Mouse (Mus musculus) Patski (cell line): Measurements from ENCODE around the gene Gdf9. TPM values are rescaled to one million over a fixed set of nuclear protein-coding genes. Genes with fewer than 3 reads are reported as not detected.

Experiments
- ATAC-seq: fragments of 100-300 bp; one replicate; pipeline ENCODE4 v1.8.0; 2021
- CTCF ChIA-PET: fragments of 350-600 bp; sonication (Branson Sonifier 250); formaldehyde crosslinking; loops from one replicate; lab custom pipeline; 2022; ENCODE audit warnings: inconsistent platforms; lab: Charles Lee
- POLR2A ChIA-PET: fragments of 350-600 bp; sonication (Branson Sonifier 250); formaldehyde crosslinking; loops from one replicate; lab custom pipeline; 2022; ENCODE audit warnings: antibody characterized with exemption, inconsistent platforms; lab: Charles Lee
- DNase-seq: peaks from one replicate; pipeline ENCODE4 v3.0.0-alpha.2; 2011; ENCODE audit warnings: low read depth, low spot score
- H3K27me3 ChIP-seq: fragments of 371-371 bp; one replicate; pipeline ENCODE4 v1.5.1; 2021
- CTCF ChIP-seq: fragments of 100-300 bp; IDR thresholded peaks from one replicate; pipeline ENCODE4 v1.5.1; 2021
- in situ Hi-C: fragments of 300-500 bp; cut with MboI; formaldehyde crosslinking; loops from 3 replicates; pipeline ENCODE4 v1.11.1; 2018; ENCODE audit warnings: low pct_unique_long_range_greater_than_20kb, mixed read lengths
- polyA plus RNA-seq: library from polyadenylated mRNA; unstranded; gene quantifications from one replicate; pipeline ENCODE4 v1.2.3, GENCODE M21; 2021

The Gdf9 gene
- polyA plus RNA-seq, 1 experiment from 2014 or later, result 0.08 TPM

DNA sequence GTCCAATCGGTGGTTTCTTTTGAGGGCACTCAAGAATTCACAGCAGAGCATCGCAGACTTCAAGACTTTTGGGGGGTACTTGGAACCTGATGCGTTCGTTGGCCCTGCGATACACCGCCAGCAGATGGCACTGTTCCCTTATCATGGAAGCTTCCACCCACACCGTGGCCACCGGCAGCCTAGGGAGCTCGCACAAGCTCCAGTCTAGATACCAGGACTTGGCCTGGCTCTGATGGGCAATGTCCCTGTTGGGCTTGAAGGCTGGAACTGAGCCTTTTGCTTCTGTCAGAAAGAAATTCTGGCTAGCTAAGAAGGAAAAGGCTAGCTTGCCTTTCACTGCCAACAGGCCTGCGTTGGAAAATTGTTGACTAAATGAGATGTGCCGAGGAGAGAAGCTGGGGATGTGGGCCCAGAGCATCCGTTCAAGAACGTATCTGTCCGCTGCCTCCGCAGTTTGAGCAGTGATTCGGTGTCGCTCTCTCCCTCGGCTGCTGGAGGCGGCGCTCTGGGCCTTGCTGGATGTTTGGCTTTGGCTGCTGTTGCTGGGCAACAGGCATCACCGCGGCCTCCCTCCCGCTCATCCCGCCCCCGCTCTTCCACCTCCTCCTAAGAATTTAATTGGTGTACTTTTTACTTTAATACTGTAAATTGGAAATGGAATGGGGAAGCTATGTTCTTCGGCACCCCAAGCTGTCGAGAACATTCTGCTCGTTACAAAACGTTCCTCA is 39.3 kb downstream of the Gdf9 start, which contains the start of gene Gm9837:
TSS of gene Gm9837 (minus strand) at position 512 of the 728 bp plus-strand sequence.
- in situ Hi-C loops, result loop anchor here (5.0 to 25.0 kb wide), 3 partner anchors 117 to 417 kb away; partner anchors contain the start of gene Slc22a5
- H3K27me3 ChIP-seq, result peaks cover 17% of the 10 kb centered on the region
- DNase-seq (no peak), ATAC-seq (peak; percentile 69)
- peak; percentile 96 for TF ChIP-seq CTCF
- POLR2A ChIA-PET, result interaction anchor here (0.5 to 0.6 kb wide), 2 partner anchors 99 to 1420 kb away, joined by 3 to 4 read pairs; no protein-coding TSS in a partner anchor
- CTCF ChIA-PET, result interaction anchor here (0.7 to 1.3 kb wide), 10 partner anchors 9 to 267 kb away, joined by 3 to 5 read pairs (median 4); no protein-coding TSS in a partner anchor

DNA sequence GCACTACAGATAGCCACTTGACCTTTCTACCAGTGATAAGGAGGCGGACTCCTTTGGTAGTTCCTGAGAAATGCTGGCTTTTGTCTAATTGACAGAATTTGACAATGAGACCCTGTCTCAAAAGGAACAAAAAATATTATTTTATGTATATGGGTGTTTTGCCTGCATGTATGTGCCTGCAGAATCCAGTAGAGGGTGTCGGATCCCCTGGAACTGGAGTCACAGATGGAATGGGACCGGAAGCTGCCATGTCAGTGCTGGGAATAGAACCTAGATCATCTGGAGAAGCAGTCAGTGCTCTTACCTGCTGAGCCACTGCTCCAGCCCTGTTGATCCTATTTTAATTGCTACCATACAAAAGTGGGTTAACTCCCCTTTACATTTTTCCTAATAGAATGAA is 41.9 kb downstream of the Gdf9 start:
- ChIA-PET CTCF (interaction anchor here (2.1 kb wide), 1 partner anchor 155 kb away, joined by 6 read pairs; no protein-coding TSS in a partner anchor), POLR2A (no interaction called here)
- no peak for ATAC-seq
- no peak for DNase-seq
- in situ Hi-C loops, result loop anchor here (5.0 to 25.0 kb wide), 2 partner anchors 115 to 415 kb away; partner anchors contain the start of gene Slc22a5
- TF ChIP-seq CTCF, result no peak
- peaks cover 35% of the 10 kb centered on the region for H3K27me3 ChIP-seq

DNA sequence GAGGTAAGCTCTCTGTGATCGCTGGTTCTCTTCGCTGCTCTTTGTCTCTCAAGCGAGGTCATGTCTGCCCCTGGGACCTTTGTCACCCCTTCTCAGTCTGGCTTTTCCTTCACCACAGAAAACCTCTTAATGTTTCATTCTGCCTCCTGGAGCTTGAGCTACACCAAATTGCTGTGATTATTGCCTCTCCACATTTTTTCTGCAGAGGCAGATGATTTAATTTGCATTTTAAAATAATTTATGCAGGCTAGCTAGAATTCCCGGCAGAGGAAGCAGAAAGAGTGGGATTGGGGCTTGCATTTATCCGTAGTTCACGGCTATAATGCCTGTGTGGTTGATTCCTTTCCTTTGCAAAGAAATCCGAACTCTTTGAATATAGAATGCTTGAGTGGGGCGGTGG is 44.8 kb downstream of the Gdf9 start:
- ATAC-seq (no peak), DNase-seq (no peak)
- in situ Hi-C loops, result no loop called here
- POLR2A ChIA-PET, result no interaction called here
- CTCF ChIA-PET, result no interaction called here
- no peak for TF ChIP-seq CTCF
- peaks cover 61% of the 10 kb centered on the region for H3K27me3 ChIP-seq

DNA sequence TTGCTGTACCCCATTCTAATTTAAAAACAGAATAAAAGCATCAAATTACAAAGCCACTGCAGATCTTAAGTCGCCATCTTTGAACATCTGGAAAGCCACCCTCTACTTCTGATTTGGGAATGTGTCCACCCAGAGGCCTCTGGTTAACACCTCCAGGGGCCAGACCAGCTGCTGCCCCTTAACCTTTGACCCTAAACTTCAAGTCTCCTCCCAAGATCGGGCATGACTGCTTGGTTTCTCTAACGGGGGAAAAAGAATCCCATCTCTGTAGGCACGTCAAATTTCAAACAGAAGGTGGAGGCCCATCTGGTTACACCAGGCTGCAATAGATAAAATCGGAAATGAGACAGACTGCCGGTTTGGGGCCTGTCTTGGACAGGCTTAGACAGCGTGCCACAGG is 47.0 kb downstream of the Gdf9 start:
- in situ Hi-C loops, result no loop called here
- ATAC-seq, result no peak
- H3K27me3 ChIP-seq, result peaks cover 57% of the 10 kb centered on the region
- no peak for DNase-seq
- POLR2A ChIA-PET, result no interaction called here
- CTCF ChIA-PET, result interaction anchor here (0.6 kb wide), 1 partner anchor 15 kb away, joined by 3 read pairs; no protein-coding TSS in a partner anchor
- TF ChIP-seq CTCF, result no peak

DNA sequence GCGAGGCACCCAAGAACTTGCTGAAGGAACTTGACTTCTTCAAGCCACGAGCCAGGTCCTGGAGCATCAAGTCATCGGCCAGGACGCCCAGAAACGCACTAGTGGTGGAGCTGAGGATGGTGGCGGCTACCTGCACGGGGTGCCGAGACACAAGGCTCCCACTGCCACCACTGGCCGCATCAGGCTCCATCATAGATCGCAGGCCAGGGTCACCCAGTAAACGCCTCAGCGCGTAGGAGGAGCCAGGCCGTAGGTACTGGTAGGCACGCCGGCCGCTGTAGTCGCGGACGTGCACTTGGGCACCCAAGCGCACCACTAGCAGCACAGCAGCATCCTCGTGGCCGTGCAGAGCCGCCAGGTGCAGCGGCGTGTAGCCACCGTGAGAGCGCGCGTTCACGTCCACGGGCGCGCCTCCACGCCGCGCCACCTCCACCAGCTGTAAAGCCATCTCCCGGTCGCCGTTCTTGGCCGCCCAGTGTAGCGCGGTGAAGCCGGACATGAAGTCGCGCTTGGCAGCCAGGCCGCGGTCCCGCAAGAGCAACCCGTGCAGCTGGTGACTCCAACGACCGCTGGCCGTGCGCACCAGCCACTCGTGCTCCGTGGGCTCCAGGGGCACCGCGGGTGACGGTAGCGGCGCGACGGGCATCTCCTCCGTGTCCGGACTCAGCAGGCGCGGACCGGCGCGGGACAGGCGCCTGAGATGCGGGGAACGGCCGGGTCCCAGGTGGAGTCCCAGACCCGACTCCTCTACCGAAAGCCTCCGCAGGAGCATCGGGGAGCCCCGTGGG is 47.8 kb downstream of the Gdf9 start:
- ChIA-PET CTCF (interaction anchor here (0.6 kb wide), 1 partner anchor 14 kb away, joined by 3 read pairs; no protein-coding TSS in a partner anchor), POLR2A (no interaction called here)
- no peak for TF ChIP-seq CTCF
- peaks cover 52% of the 10 kb centered on the region for H3K27me3 ChIP-seq
- DNase-seq (no peak), ATAC-seq (no peak)
- in situ Hi-C loops, result no loop called here

DNA sequence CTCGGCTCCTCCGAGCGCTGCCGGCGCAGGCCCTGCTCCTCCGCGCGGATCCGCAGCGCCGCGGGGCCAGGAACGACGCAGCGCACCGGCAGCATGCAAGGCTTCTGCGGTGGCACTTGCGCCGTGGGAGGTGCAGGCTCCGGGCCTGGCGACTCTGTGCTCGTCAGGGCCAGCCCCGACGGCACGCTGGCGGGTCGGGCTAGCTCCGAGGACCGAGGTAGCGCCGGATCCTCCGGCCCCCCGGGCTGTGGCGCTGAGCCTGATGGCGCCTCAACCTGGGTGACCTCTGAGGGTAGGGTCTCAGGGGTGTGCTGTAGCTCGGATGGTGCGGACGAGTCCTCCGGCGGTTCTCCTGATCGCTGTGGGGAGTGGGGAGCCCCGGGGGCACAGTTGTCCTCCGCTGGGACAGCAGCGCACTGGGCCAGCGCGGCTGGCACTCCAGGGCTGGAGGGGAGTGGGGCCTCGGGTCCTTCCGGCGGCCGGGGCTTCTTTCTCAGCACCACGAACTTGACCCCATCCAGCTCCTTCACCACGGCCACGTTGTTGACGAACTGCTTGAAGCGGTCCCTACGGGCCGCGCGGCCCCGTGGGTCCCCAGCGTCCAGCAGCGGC is 48.5 kb downstream of the Gdf9 start:
- TF ChIP-seq CTCF, result no peak
- POLR2A ChIA-PET, result no interaction called here
- DNase-seq (no peak), ATAC-seq (no peak)
- CTCF ChIA-PET, result no interaction called here
- in situ Hi-C loops, result no loop called here
- peaks cover 50% of the 10 kb centered on the region for H3K27me3 ChIP-seq

DNA sequence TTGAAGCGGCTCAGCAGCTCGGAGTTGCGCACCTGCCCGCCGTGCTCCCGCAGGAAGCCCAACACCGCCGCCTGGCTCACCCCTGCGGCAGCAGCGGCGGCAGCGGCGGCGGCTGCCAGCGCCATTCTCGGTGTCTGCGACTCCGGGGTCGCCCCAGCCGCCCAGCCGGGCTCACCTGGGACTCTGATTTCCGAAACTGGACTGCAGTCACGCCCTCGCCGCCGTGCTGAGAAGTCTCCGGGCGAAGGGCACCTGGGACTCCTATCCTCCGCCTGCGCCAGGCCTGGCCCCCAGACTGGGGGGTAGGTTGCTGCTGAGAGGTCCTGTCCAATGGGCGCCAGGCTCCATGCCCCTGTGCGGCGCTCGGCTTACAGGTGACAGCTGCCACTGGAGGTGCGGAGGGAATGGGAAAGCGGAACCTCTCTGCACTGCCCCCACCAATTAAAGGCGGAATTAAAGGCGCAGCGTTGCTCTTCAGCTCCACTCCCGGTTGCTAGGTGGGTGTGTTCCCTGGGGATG is 49.0 kb downstream of the Gdf9 start, which contains the start of the genes Gm9945 and Sowaha:
TSS of gene Gm9945 (plus strand) at position 384 of the 519 bp plus-strand sequence.
TSS of gene Sowaha (minus strand) at position 492 of the 519 bp plus-strand sequence.
- no peak for ATAC-seq
- ChIA-PET CTCF (no interaction called here), POLR2A (no interaction called here)
- no peak for DNase-seq
- in situ Hi-C loops, result no loop called here
- H3K27me3 ChIP-seq, result peaks cover 50% of the 10 kb centered on the region
- no peak for TF ChIP-seq CTCF

DNA sequence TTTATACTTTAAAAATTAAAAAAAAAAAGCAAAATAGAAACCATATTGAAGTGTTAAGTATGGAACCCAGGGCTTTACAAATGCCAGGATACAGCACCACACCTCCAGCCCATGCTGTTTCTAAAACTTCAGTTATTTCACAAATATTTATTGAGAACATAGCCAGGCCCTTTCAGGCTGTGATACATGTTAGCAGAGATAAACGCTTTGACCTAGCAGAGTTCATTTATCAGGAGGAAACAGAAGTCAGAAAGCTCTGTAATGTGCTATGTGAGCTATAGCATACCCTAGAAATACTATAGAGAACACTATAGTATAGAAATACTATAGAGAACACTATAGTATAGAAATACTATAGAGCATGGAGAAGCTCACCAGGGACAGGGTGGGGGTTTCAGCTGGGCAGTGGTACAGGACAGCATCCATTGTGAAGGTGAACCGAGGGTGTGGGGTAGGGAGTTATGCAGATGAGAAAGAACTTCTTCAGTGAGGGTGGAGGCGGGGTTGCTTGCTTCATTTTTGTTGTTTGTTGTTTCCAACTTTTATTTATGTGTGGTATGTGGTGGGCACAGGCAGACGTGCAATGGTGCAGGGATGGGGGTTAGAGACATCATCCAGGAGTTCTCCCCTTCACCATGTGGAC is 50.4 kb downstream of the Gdf9 start:
- in situ Hi-C loops, result no loop called here

DNA sequence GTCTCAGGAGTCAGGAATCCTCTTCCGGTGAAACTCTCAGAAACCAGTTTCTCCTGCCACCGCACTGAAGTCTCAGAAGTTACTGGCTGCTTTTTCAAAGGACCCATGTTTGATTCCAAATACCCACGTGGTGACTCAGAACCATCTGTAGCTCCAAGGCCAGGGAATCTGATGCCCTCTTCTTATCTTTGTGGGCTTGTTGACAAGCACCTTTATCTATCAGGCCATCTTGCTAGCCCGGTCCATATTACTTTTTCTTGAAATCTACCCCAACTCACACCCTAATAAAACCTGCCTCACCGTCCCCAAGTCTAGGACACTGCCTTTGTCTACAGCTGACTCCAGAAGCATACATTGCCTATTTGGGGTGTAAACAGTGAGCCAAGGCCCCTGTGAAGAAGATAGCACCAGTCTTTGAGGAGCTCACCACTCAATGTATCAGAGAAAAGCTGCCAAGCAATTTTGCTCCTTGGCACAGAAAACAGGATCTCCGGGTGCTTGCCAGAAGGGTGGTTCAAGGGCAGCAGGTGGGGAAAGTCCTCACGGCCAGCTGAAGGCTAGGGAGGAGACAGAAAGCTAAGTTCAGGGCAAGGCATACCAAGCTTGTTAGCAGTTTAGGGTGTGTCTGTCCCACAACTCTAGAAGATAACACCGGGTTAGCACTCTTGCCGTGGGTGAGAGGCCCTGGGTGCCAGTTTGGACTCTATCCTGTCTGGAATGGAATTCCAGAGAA is 52.5 kb downstream of the Gdf9 start:
- CTCF ChIA-PET, result interaction anchor here (0.9 kb wide), 1 partner anchor 144 kb away, joined by 3 read pairs; no protein-coding TSS in a partner anchor
- no peak for ATAC-seq
- DNase-seq, result no peak
- H3K27me3 ChIP-seq, result peaks cover 20% of the 10 kb centered on the region
- no peak for TF ChIP-seq CTCF
- POLR2A ChIA-PET, result interaction anchor here (0.6 kb wide), 1 partner anchor 132 kb away, joined by 3 read pairs; no protein-coding TSS in a partner anchor
- in situ Hi-C loops, result no loop called here

More for the DNA sequence above, 50.4 kb downstream of the Gdf9 start:
- TF ChIP-seq CTCF, result no peak
- peaks cover 41% of the 10 kb centered on the region for H3K27me3 ChIP-seq
- no peak for DNase-seq
- no peak for ATAC-seq
- CTCF ChIA-PET, result no interaction called here
- POLR2A ChIA-PET, result no interaction called here
